Mouse (Mus musculus) liver, adult (tissue): ENCODE data around the gene Ecm1.
A peak's percentile ranks its signal among the peaks of the same experiment; 100 is the strongest.

Experiments
- GATA4 ChIP-seq: IDR thresholded peaks from 2 replicates; pipeline ENCODE4 v1.6.1; 2014; ENCODE audit warnings: mild to moderate bottlenecking, low read length; ENCODE audit not compliant: insufficient replicate concordance

Ecm1 gene

DNA sequence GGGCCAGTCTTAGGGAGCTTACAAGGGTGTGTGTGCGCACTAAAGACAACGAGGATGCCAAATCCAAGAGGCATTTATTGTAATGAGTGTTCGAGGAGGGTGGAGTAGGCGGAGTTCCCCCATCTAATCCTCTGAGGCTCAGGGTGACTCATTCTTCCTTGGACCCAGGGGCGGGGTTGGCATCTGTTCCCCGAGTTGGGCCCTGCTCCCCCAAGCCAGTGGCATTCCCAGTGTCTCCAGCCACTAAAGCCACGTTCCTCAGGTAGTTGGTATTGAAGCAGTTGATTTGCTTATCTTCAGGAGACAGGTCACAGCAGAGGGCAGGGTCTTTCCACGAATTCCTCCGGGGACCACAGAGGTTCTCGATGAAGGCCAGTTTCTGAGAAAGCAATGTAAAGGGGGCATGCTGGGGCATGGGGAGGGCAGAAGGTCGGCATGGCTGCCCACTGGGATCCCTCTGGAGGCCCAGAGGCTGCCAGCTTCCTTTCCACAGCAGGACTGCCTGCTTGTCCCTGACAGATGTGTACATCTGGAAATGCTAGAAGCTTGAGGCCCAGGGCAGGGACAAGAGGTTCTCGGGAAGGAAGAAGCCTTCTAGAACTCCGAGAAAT, 5.2 kb downstream of the Ecm1 start:
- TF ChIP-seq GATA4 = no peak

DNA sequence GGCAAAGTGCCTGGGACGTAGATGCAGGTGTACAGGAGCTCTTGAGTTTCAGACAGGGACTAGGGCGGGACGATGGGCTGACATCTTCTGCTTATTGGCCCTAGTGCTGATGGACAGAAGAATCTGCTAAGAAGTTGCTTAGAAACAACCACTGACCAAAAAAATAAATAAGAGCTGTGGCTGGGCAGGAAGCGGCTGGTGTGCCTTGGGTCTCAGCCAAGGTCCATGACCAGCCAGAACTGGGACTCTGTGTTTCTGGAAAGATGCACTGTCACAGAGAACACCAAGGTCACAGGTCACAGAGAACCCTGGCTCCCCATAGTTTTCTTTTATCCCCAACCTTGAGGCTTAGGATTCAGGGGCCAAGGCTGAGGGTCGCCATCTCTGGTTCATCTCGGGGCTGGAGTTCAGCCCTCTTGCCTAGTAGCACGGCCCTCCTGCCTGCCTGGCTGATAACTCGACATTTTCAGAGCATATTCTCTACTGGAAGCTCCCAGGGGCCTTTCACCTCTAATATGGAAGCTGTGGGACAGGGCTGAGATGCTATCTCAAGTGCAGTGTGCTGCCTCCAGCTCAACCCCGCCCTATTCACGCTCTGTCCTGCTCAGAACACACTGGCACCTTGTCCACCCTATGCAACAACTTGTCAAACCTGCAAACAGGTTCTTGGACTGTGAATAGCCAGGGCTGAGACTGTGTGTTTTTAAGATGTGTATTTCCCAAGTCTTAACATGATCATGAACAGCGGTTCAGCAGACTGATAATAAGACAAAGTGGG, 6.4 kb downstream of the Ecm1 start:
- TF ChIP-seq GATA4 = no peak

DNA sequence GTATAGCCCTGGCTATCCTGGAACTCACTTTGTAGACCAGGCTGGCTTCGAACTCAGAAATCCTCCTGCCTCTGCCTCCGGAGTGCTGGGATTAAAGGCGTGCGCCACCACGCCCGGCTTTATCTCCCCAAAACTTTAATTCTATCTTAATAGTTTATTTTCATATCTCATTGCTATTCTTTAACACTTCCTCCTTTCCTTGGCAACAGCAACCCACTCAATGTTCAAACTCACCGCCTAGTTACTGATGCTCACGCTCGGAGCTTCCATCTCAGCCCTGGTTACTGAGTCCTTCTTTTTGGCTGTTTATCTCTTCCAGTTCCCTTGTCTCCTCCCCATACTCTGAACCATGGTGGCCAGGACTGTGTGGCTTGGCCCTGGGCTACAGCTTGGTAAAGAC, 7.1 kb downstream of the Ecm1 start:
- no peak for TF ChIP-seq GATA4

DNA sequence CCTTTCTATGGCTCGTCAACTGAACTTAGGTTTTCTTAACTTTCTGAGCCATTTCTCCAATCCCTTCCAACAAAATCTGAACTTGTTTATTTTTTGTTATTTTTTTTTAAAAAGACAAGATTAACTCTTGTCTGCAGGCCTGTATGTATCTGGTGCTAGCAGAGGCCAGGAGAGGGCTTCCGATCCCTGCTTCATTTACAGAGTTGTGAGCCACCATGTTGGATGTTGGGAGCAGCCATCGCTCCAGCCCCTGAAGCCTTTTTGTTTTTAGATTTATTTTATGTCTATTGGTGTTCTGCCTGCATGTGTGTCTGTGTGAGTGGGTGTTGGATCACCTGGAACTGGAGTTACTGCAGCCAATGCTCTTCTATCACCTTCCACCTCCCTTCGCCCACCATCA, 7.6 kb downstream of the Ecm1 start:
- TF ChIP-seq GATA4 = no peak

DNA sequence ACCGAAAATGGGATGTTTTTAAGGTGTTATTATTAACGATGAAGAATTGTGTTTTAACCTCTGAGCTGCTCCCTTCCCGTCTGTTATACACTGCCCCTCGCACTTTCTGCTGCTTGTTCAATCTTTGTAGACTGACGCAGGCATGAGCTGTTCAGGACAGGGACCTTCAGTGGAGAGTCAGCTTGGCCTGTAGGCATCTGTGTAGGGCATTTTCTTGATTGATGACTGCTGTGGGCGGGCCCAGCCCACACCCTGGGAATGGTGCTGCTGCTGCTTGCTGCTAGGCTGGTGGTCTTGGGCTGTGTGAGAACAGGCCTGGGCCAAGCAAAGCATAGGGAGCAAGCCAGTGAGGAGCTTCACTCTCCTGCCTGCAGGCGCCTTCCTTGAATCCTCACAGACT, 8.9 kb downstream of the Ecm1 start:
- no peak for TF ChIP-seq GATA4

DNA sequence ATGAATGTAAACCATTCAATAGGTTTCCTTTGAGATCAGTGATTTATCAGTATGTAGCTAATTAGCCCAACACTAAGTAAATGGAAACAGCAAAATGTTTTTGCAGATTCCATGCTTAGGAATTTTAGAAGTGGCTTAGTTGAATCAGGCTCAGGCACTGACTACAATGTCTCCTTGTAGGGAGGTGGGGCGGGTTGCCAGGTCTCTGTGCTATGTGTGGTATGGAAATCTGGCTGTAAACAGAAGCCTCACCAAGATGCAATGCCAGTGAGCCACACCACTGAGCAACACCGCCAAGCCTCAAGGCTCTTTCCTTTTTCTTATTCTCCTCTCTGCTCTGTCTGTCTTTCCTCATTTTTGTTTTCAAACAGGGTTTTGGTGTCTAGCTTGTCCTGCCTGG, 10.5 kb downstream of the Ecm1 start:
- TF ChIP-seq GATA4 = no peak

DNA sequence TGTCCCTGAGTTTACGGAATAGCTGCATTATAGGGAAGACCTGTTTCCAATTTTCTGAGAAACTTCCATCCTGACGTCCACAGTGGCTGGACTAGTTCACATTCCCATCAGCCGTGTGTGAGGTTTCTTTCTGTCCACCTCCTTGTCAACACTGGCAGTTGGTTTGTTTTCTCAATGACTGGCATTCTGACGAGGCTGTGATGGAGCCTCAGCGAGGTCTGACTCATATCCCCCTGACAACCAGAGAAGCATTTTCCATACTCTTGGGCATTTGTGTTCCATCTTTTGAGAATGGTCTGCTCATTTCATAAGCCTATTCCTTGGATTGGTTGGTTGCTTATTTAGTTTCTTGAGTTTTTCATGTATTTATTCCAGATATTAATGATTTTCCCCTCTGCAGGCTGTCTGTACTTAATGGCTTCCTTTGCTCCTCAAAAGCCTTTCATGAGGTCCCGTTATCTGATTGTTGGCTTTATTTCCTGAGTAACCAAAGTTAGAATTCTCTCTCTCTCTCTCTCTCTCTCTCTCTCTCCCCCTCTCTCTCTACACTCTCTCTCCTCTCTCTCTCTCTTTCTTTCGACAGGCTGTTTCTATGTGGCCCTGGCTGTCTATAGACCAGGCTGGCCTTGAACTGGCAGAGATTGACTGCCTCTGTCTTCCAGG, 12.5 kb downstream of the Ecm1 start:
- TF ChIP-seq GATA4 = no peak

DNA sequence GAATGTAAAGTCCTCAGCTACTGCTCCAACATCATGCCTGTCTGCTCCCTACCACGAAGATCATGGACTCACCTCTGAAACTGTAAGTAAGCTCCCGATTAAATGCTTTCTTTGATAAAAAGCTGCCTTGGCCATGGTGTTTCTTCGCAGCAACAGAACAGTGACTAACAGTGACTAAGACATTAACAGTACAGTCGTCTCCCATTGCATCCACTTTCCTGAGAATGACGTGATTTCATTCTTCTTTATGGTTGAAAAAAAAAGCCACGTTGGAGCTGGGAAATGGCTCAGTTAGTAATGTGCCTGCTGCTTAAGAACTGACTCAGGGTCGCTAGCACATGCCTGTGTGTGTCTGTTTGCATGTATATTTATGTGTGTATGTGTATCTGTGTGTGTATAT, 13.5 kb downstream of the Ecm1 start:
- TF ChIP-seq GATA4 = no peak

DNA sequence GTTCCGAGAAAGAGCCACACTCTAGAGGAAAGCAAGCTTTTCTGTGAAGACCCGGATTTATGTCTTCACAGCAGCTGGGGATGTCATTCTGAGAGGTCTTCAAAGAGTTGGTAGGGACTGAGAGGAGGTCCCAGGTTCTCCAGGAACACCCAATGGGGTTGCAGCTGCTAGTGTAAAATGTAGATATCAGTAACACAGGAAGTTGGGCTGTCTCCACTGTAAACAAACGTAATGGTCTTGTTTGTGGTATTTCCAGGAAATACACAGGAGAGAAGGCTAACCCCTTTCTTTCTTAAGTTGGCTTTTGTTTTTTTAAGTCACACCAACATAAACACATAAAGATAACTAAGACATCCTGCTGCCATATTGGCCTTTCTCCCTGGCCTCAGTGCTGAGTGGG, 17.0 kb downstream of the Ecm1 start:
- TF ChIP-seq GATA4 = no peak

DNA sequence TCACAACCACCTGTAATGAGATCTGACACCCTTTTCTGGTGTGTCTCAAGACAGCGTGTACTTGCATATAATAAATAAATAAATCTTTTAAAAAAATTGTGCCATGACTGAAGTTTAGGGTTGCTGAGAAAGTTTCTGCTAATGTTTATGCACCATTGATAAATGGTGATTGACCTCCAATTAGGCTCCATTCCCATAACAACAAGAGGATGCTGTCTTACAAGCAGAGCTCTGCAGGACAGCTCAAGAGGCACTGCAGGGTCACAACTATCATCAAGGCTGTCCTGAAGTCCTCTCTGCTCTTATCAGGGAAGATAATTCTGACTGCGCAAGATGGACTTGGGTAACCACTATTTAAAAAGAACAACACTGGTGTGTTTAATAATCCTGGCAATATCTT, 21.2 kb downstream of the Ecm1 start:
- TF ChIP-seq GATA4 = peak; percentile 63; the same call in 1 of the 2 replicates

DNA sequence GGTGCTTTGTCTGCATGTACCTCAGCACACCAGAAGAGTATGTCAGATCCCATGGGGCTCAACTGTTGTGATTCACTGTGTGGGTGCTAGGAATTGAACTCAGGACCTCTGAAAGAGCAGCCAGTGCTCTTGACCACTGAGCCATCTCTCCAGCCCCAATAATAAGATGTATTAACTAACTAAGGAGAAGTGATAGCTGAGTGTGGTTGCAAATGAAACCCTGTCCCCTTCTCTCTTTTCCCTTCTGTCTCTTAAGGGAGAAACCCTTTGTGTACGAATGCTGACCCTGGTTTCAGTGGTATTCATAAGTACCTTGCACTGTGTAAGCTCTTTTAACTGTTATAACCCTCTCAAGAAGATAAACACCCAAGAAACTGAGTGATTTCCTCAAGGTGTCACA, 23.3 kb downstream of the Ecm1 start:
- TF ChIP-seq GATA4 = no peak

DNA sequence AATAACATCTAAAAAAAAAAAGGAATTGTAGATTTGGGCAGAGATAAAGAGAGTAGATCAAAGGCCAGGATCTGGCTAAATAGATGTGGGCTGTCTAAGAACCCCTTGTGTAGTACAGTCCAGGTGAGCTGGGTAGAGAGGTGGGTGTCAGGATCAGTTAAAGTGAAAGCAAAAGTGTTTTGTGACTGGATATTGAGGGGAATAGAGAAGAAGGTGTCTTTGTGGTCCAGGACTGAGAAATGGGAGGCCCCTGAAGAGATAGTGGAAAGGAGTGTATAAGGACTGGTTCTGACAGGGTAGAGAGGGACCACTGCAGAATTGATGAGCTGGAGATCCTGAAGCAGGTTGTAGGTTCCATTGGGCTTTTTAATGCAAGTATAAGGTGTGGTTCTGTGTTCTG, 29.4 kb downstream of the Ecm1 start:
- no peak for TF ChIP-seq GATA4

DNA sequence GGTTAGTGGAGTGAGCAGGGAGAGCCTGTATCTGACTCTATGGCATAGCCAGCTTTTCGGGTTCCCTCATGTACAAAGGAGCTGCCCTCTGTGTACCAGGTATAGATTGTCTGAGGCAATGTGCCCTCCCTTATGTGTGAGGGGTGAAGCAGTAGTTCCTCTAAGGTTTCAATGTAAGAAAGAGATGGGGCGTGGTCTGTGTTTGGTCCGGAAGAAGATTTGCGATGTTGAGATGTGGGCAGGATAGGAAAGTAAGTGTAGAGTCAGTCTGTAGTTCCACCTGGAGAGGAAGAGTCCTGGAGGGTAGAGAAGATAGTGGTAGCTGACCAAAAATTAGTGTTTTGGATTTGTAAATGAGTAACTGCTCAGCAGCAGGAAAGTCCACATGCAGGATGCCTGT, 30.3 kb downstream of the Ecm1 start:
- TF ChIP-seq GATA4 = no peak

DNA sequence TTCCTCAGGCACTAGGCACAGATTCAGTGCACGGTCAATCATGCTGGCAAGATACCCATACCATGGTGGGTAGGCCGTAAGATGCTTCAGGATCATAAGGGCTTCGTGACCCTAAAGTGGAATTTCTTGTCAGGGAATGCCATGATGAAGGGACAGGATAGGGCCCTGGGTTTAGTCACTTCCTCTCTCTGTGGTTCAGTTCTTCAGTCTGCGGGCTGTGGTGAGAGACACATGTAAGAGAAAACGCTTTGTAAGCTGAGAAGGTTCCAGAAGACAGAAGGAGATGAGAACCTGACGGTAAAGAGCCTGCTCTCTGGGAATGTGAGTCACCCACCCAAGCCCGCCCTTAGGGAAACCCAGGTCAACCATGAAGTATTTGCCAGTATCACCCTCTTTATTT, 31.9 kb downstream of the Ecm1 start:
- no peak for TF ChIP-seq GATA4

DNA sequence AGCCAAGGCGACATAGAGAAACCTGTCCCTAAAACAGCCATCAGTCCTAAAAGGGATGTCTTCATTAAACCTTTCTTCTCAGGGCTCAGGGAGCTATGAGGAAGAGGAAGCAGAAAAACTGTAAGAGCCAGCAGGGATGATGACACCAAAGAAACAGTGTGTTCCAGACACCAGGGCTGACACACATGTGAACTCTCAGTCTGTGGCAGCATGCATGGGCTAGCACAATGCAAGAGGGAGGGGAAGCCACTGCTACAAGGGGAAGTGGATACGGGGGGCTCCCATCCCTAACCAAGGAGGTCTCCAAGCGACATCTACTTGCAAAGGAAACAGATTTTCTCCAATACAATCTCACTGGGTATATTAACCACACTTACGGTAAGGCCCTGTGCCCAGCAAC, 33.1 kb downstream of the Ecm1 start:
- no peak for TF ChIP-seq GATA4

DNA sequence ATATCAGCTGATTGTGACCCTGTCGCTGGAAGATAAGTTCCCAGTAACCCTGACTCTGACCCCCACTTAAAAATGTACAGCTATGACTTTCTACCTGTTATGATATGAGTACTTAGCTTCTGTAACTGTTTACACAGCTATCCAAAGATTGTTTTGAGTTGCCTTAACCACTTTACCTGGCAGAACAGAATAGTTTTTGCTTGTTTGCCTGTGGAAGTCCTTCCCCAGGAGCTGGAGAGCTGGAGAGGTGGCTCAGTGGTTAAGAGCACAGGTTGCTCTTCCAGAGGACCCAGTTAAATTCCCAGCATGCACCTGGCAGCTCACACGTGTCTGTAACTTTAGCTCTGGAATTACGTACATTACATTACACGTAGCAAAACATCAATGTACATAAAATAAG, 34.8 kb downstream of the Ecm1 start:
- no peak for TF ChIP-seq GATA4

DNA sequence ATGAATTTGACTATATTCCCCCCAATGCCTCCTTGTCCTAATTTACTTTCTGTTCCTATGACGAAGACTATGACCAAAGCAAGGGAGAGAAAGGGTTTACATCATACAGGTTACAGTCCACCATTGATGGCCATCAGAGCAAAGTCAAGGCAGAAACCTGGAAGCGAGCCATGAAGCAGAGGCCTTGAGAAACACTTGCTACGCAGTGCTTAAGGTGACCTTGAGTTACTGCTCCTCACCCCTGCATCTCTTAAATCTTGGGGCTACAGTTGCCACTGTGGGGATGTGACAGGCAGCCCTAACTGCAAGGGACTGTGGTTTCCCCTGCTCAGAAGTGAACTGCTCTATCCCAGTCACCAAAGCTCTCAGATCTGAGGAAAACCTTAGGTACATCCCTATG, 36.1 kb downstream of the Ecm1 start:
- TF ChIP-seq GATA4 = no peak

DNA sequence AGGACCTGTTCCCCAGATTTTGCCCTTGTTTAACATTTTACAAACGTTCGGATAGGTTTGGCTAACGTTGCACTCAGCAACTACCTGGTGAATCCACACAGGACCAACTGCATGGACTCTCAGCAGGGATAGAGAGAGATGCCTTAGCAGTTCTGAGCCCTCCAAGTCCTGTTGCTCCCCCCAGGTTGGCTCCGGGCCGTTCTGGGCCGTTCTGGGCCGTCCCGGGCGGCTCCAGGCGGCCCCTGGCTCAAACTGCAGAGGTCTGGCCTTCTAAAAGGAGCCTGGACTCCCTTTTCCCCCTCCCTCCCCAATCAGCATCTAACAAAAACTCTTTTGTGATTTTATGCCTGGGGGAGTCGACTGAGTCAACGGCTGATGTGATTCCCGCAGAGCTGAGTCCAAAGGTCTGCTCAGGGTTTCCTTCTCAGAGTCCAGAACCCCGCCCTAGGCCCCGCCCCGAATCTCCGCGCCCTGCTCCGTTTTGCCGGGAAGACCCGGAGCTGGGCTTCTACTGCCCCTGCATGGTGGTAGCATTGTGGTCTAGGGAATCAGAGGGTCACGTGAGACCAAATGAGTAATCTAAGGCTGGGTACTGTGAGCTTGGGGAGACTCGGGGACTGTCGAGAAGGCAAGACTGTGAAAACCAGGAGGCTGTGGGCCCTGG, 37.4 kb downstream of the Ecm1 start:
- no peak for TF ChIP-seq GATA4
